Mouse (Mus musculus) spleen, postnatal 10 days (tissue): Measurements from ENCODE around the gene Myrf.

Source experiments
- DNase-seq, 2 experiments: peaks; one replicate each; pipeline ENCODE4 v3.0.0; 2021 to 2022; ENCODE audit warnings: low spot score in 2 of 2

Myrf gene

DNA sequence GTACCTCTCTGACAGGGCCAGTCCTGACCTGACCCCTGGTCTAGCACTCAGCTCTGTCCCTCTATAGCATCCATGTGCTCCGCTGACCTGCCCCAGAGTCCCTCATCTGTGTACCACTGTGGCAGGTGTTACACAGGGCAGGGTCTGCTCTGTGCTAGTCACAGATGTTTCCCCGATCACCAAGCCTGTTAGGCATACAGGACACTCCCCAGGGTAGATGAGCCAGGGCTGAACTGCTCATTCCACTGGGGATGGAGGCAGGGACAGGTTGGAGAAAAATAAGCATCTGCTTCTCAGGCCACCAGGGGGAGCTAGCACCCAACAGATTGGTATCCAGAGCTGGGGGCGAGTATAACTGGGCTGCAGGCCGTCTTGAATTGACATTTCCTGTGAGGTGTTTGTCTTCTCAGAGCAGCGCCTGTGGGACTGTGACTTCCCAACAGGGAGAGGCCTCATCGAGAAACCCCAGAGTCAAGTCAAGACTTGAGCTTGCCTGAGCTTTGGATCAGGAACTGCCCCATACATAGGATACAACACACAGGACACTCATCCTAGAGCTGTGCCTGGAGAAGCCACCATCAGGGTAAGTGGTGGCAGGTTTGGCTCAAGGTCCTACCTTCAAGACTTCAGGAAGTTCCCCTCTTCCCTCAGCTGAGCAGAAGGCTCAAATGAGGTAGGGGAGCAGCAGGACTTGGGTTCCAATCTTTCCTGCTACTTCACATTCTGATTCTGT, 17.9 kb upstream of the Myrf start:
- peak; percentile 57 to 83 for DNase-seq

DNA sequence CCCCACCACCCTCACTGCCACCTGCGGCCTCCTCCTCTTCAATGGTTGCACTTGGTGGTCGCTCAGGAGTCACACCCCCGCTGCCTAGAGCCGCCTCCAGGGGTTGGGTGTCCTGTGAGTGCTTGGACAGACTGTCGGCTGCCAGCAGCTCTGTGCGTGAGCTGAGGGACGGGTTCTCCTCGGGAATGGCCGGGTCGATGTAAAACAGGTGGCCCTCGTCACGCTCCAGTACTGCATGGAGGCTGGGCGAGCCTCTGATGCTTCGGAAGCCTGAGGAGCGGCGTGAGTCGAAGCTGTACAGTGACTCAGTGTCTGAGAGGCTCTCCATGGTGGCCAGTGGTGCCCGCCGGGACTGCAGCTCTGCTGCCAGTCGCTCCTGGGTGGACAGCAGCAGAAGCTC, 7.6 kb upstream of the Myrf start:
- no peak for DNase-seq

DNA sequence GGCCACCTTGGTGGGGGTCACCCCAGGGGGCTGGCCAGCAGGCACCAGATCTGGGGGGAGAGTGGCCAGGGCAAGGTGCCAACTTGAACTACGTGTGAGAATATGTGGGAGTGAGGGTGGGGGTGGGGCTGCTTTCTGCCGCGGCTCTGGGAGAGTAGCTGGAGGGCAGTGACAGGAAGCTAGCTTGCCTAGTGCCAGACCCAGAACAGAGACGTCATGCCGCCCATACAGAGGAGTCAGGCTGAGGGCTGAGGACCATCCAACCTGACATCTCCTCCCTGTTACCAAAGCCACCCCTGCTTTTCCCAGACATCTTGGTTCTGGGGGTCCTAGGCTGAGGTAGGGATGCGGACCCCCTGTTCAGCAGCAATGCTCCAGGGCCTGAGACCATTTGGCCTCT, 6.6 kb upstream of the Myrf start:
- DNase-seq, result no peak

DNA sequence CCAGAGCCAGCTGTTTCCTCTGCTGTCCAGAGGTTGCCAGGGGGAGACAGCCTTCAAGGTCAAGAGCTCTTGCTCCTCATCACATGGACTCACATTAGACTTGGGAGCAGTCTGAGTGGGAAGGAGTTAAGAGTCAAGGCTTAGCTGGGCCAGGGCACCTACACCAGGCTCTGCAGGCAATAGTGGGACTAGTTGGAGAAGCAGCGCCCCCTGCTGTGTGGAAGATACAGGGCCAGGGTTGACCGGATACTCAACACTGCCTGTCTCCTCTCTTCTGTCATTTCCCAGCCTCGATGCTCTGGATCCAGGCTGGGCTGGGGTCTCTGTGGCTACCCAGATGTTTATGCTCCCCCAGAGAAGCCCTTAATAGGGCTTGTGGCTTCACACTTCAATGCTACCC, 3.6 kb upstream of the Myrf start:
- DNase-seq, result peak; percentile 29 to 72

DNA sequence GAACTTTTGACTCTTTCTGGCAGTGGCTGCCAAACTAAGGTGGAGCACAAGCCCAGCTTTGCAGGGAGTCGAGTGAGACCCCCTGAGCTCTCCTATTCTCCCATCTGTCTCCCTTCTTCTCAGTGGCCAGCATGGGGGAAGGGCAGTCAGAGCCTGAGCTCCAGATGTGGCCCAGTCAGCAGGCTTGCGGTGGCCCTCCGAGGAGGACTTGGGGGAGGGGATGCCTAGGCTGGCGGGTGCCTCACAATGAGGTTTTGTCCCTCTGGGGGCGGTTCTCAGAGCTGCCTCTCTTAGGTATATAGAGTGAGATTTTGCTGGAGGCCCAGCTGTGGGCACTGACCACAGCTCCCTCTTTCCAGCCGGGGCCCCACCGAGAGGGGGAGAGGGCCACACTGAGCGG, 2.4 kb upstream of the Myrf start:
- DNase-seq, result no peak

DNA sequence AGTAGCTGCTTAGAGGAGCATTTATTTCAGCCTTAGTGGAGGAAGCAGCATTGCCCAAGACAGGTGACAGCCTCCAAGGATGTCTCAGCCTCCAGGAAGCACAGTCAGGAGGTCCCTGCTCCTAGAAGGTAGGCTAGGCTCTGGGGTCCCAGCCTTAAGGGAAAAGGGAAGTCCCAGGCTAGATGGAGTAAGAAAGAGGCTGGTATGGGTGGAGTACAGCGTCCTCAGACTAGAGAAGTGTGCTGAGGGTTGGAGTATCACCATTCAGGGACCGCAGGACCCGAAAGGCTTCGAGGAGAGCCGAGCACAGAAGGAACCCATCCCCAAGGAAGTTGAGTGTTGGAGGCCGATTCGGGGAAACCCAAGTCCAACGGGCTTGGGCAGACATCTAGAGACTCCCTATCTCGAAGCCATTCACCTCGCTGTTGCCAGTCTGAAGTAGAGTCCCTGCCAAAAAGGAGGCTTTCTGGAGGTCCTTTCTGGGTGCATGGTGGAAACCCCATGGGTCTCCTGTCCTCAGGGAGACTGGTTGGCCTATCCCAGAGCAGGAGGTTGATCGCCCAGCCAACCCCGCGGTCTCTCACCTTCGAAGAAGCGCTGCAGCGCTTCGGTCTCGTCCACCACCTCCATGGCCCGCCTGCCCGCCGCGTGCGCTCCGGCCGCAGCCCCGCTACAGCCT, 434 bp downstream of the Myrf start:
- no peak for DNase-seq

DNA sequence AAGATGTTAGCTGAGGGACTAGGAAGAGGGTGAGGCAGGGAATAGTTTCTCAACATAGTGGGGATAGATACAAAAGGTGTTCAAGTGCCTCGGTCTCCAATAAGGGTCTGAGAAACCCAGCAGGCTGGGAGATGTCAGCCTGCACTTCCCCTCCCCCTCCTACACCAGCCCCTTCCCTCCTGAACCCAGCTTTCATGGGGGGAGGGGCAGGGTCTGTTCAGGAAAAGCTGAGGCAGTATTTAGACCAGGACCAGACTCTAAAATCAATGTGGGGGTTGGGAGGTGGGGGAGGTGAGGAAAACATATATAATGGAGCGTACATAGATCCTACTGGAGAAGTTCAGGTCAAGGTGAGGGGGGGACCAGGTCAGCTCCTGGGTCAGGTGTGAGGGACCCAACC, 1.1 kb downstream of the Myrf start:
- DNase-seq, result no peak

DNA sequence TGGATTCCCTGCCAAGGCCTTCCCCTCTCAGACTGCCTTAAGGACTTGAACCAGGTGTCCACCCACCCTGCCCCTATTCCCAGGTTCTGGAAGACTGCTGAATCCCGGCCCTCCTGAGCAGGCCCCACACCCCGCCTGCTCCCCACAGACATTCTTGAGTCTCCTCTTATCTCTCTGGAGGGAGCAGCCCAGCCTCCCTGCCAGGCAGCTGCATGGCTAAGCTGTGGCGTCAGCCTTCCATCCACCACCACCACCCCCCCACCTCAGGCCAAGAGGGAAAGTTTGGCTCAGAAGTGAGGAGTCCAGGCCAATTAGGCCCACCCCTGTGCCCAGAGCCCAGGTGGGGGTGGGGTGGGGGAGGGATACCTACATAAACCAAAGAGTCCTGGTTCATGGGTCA, 2.1 kb downstream of the Myrf start:
- DNase-seq, result no peak

DNA sequence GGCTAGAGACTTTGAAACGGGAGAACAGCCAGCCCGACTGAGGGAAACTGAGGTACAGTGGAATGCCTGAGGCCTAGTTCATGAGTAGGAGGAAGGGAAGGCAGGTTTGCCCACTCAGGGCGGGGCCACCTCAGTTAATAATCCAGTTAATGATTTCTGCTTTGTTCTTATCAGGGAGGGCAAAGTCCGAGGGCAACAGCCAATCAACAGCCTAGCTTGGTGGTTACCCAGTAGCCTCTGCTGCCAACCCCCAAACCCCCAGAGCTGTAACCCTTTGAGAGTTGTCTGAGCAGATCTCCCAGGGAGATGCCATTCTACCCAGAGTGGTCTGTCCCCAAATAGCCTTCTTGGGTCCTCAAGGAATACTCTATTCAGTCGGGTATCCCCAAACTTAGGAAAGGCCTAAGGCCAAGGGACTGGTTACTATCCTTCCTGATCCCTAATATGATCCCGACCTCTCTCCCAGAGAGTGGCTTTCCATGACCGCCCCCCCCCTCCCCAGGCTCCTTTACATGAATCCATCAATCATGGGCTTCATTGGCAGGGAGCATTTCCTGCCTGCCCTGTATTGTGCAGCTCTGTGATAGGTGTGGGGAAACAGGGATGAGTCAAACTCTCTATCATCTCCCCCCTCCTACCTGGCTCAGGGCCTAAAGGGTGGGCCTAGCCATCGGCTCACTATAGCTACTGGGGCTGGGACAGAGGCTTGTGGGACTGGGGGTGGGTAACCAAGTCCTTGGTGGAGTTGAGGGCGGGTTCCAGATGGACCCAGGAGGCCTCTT, 4.6 kb downstream of the Myrf start:
- DNase-seq, result no peak

DNA sequence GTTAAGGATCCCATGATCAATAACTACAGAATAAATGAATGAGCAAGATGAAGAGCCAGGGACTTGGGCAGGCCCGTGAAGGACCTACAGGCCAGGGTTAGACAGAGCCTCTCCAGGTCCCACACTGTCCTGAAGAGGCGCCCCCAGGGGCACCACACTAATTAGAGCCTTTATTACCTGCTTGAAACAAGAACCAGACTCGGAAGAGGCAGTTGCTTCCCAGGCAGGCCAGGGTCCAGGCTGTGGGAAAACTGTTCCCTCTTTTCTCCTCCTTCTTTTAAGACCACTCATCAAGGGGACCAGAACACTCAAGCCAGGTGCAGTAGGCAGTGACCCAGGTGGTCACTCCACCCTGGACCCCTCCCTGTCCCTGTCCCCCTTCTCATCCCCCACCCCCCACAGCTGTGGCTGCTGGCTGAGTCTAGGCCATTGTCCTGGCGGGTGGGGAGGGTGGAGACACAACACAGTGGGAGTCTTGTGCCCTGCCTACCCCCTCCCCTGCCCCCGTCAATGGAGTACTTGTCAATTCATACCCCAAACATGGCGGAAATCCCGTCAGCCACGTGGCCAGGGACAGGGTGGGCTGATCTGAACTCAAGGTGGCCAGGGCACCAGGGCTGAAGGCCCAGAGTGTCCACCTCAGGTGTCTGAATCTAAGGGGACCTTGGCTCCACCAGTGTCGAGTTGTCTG, 8.1 kb downstream of the Myrf start:
- DNase-seq, result no peak

DNA sequence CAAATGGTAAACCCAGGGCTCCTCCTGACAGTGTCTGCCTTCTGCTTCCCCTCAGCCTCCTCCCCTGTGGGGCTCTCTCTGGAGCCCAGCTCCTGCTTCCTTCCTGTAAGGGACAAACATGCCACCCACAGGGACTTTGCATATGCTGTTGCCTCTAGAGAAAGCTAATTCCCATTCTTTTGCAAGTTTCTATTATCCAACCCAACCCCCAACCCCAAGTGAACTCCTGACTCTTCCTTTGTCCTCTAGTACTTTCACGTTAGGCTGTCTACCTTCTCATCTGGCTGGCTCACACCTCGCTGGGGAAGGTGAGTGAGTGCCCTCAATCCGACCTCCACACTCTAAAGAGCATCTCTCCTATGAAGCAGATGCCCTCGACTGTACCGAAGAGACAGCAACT, 8.7 kb downstream of the Myrf start:
- DNase-seq, result no peak

DNA sequence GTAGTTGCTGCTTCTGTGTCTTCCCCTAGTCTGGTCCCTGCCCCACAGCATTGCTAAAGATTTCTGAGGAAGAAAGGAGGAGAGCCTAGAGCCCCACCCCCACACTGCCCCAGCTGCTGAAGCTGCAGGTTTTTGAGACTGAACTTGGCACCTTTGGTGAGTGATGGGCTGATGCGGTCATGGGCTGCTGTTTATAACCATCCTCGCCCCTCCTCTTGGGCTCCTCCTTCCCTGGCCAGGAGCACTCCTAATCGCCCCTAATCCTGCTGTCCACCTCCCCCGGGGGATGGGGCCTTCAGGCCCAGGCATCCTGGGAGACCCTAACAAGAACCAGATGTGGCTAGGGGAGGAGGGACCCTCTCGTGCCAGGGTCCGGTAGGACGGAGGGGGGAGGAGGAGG, 9.5 kb downstream of the Myrf start:
- DNase-seq, result no peak

DNA sequence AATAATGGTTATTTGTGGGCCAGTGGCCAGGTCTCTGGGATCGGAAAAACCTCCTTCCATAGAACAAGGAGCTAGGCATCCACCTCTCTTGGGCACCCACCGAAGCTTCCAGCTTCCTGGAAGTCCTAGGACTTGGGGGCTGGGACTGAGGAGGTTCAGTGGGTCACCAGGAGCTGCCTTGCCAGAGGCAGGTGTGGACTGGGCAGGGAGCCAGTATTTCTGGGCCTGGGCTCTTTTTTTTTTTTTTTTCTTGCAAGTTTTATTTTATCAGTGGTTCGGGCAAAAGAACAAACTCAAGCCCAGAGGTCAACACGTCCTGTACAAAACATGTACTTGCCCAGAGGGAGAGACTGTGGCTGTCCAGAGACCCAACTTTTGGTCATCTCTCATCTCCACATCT, 14.8 kb downstream of the Myrf start:
- no peak for DNase-seq

DNA sequence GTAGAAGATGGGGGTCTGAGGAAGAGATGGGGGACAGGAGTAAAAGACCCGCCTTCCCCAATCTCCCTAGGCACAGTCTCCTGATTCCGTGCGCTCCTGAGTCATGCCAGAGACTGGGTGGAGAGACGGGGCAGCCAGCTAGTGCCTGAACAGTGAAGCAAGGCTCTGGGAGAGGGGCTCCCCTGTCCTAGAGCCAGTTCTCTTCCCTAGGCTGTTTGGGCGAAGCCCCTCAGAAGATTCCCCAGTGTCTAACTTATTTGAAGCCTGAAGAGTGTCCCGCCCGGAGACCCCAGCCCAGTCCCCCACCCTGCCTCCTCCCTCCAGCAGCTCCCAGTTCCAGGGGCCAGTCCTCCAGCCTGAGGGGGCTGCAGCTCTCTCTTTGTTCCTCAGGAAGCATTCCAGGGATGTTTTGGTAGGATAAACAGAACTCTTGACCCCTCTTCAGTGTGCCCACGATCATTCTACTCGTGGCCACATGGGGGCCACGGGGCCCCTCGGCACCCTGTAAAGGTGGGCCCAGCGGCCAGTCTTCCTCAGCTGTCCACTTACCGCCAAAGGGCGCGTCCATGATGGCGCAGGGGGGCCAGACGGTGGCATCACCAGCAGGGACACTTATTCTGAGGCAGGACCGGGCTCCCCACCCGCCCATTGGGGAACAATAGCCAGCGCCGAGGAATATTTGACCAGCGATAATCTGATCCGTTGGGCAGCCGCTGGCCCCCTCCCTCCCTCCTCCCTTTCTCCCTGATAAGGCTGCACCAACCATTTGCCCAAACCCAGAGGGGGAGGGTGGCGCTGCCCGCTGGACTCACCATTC, 15.7 kb downstream of the Myrf start:
- DNase-seq, result no peak

DNA sequence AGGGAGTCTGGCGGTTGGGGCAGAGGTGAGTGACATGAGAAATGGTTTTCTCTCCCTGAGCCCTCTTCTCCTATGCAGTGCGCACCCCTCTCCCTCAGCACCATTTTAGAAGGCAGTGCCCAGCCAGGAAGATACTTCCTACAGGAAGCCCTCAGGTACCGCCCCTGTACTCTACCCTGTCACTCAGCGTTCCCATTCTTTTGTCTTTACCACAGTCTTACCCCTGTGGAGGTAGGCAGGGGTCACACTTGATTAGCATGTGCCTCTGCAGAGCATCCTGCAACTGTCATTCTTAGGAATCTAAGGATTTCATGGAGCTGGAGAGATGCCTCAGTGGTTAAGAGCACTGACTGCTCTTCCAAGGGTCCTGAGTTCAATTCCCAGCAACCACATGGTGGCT, 17.0 kb downstream of the Myrf start:
- no peak for DNase-seq

DNA sequence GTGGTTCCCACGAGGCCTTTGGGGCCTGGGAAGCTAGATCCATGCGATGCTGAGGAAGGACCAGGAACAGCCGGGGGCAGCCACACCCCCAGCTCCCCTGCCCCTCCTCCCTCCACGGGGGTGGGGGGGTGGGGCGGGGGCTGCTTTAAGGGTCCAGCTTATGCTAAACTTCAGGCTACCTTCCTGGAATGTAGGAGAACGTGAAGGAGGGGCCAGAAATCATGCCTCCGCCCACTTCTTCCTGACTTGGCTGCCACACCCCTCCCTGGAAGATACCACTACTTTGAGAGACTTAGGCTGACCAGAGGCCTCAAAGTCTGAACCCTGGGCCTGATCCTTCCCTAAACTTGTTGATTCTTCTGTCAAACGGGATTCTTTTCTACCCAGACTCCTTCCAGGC, 17.9 kb downstream of the Myrf start:
- DNase-seq, result no peak

DNA sequence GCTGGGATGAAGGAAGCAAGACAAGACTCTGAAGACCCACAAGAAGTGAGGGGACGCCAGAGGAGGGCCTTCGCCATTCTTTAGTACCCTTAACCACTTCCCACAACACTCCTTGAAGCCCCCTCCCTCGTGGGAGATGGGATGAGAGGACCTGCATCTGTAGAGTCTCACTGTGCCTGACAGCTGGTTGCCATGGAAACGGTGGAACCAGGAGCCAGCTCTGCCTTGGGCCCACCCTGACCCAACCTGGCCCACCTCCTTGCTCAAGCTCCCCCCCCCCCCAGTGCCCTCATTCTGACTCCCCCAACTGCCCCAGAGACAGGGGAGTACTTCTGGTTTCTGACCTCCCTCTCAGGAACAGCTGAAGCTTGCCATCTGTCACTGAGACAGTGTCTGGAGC, 19.0 kb downstream of the Myrf start:
- no peak for DNase-seq

DNA sequence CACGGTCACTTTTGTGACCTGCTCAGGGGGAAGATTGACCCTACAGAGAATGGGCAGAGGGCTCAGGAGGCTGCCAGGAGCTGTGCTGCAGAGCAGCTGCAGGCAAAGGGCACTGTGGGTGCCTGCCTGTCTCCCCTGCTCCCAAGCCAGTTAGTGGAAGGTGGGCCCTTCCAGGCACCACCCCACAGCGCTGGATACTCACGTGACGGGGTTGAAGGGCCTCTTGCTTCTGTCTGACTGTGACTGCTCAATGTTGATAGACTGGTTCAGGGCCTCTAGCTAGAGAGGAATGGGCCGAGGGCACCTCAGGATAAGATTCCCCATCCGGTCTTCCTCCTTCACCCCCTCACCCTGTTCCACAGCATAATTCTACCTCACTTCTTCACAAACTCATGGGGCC, 21.0 kb downstream of the Myrf start:
- no peak for DNase-seq

DNA sequence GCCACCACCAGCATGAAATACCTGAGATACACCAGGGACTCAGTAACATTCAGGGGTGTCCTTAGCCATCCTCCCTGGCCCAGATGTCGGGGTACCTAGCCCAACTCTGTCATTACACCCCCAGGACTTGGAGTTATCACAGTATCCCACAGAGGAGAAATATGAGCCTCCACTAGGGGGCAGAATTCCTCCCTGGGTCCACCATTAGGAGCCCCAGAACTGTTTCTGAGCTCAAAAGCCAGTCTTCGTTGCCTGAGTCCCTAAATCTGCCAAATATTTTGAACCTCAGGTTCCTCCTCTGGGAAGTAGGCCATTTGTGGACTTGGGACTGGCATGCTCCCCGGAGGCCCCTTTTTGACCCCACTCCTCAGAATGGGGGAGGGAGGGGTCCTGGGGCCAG, 21.4 kb downstream of the Myrf start:
- DNase-seq, result peak in 1 of 2 experiments; percentile 65

DNA sequence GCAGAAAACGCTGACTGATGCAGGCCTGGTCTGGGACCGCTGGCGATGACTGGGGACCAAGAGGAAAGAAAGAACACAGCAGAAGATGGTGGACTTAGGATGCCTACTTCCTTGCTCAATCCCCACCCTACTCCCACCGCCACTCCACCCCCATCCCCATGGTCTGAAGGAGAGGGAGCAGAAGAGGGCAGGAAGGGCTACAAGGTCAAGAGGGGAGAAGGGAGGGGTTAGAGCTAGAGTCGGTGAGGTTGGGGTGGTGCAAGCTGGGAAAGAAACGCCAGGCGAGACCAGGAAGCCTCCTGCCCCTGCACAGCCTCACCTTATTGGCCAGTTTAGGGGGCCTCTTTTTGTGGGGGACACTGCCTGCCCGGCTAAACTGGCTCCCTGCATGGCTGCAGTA, 24.4 kb downstream of the Myrf start:
- no peak for DNase-seq

DNA sequence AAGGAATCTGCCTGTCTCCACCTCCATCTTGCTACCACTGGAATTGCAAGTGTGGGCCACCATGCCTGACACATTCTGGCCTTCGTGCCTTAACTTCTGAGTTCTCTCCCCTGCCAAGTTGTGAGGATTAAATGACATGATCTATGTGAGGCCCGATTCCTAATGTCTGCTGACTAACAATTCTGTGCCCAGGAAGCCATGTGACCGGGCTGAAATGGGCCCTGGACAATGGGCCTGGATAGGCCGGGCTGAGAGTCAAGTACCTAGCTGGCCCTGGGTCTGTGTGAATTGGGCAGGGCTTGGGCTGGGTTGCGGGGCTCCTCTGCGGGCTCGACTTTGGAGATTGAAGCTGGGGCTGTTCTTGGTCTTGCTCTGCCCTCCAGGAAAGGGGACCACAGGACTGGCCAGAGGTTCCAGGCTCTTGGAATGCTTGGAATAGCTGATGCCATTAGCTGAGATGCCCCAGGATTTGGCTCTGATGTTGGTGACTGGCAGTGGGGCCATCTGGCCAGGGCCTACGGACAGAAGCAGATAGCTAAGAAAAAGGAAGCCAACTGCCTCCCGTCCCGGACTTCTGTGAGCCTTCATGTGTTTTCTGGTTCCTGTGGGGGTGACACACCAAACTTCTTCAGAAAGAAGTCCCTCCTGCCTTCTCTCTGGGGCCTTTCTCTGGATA, 26.6 kb downstream of the Myrf start:
- no peak for DNase-seq
